Mouse (Mus musculus): ENCODE measurements at regions not wholly inside any gene's neighbourhood (a gene's known extent, or its start where the extent isn't known, plus 50 kb on each side); places are given as distances from the start of the nearest gene placed in this dataset.

GRCm38 (mm10) chr3:140096854-140097540 lies 891.5 kb downstream of the Stpg2 start:
- no peaks in the 10 kb centered on the region for H3K36me3 ChIP-seq (ENCODE audit: control insufficient read depth in 1 of 2, insufficient read depth in 2 of 2, low read length in 2 of 2)
- no peaks in the 10 kb centered on the region for H3K27me3 ChIP-seq (ENCODE audit: control insufficient read depth in 1 of 2, insufficient read depth in 2 of 2, low read length in 2 of 2)
- no peaks in the 10 kb centered on the region for H3K4me1 ChIP-seq (ENCODE audit: control insufficient read depth in 1 of 2, insufficient read depth in 2 of 2, low read length in 2 of 2)
- no peak for DNase-seq (ENCODE audit: low read depth, low spot score)
- H3K27ac ChIP-seq (ENCODE audit: control insufficient read depth, low read depth, low read length) = no peak overlapping the region
- H3K79me2 ChIP-seq (ENCODE audit: control insufficient read depth, insufficient read depth, low read length, poor library complexity) = no peaks in the 10 kb centered on the region
- H3K9ac ChIP-seq (ENCODE audit: control insufficient read depth, low read depth, low read length, poor library complexity, severe bottlenecking) = no peak overlapping the region
- no peaks in the 10 kb centered on the region for H3K9me3 ChIP-seq (replicated peaks; ENCODE audit: insufficient read depth, low read length)
- H3K4me3 ChIP-seq (ENCODE audit: control insufficient read depth in 1 of 2, insufficient read depth in 1 of 2, low read depth in 2 of 2, low read length in 2 of 2) = no peak overlapping the region
- peak; percentile 55; the same call in 1 of the 2 replicates for TF ChIP-seq TCF12 (IDR thresholded peaks at IDR 0.05; ENCODE audit: low read depth, low read length)
- peak in 1 of 2 experiments; percentile 21; a peak in 1 of 4 replicates for TF ChIP-seq EP300 (IDR thresholded peaks at IDR 0.05; ENCODE audit: low read depth in 1 of 2, low read length in 2 of 2)
- TF ChIP-seq GATA1 (IDR thresholded peaks at IDR 0.05; ENCODE audit: low read depth, low read length) = peak; percentile 14; the same call in 1 of the 2 replicates
- TF ChIP-seq NRF1 (IDR thresholded peaks at IDR 0.05; ENCODE audit: insufficient read depth, low read depth, low read length, poor library complexity, severe bottlenecking) = no peak
- TF ChIP-seq MAZ (IDR thresholded peaks at IDR 0.05; ENCODE audit: low read depth, low read length) = no peak

- no peak overlapping the region for H3K27ac ChIP-seq (ENCODE audit: control insufficient read depth, low read depth, low read length)
- no peaks in the 10 kb centered on the region for H3K79me2 ChIP-seq (ENCODE audit: control insufficient read depth, insufficient read depth, low read length, poor library complexity)
- no peaks in the 10 kb centered on the region for H3K4me1 ChIP-seq (ENCODE audit: control insufficient read depth in 1 of 2, insufficient read depth in 2 of 2, low read length in 2 of 2)
- H3K36me3 ChIP-seq (ENCODE audit: control insufficient read depth in 1 of 2, insufficient read depth in 2 of 2, low read length in 2 of 2) = no peaks in the 10 kb centered on the region
- no peak for TF ChIP-seq RAD21 (IDR thresholded peaks at IDR 0.05; ENCODE audit: low read depth, low read length)
- TF ChIP-seq POLR2A (IDR thresholded peaks at IDR 0.05; ENCODE audit: control insufficient read depth in 1 of 2, insufficient read depth in 1 of 2, low read depth in 1 of 2, low read length in 2 of 2, poor library complexity in 1 of 2) = no peak
- no peak for TF ChIP-seq USF1 (IDR thresholded peaks at IDR 0.05; ENCODE audit: low read depth, low read length)
- no peak for TF ChIP-seq EP300 (IDR thresholded peaks at IDR 0.05; ENCODE audit: low read depth in 1 of 2, low read length in 2 of 2)
- no peak overlapping the region for H3K9ac ChIP-seq (ENCODE audit: control insufficient read depth, low read depth, low read length, poor library complexity, severe bottlenecking)
- H3K4me3 ChIP-seq (ENCODE audit: control insufficient read depth in 1 of 2, insufficient read depth in 1 of 2, low read depth in 2 of 2, low read length in 2 of 2) = no peak overlapping the region
- H3K27me3 ChIP-seq (ENCODE audit: control insufficient read depth in 1 of 2, insufficient read depth in 2 of 2, low read length in 2 of 2) = no peaks in the 10 kb centered on the region
- no peak for DNase-seq (ENCODE audit: low read depth, low spot score)
- no peaks in the 10 kb centered on the region for H3K9me3 ChIP-seq (replicated peaks; ENCODE audit: insufficient read depth, low read length)
Observed at GRCm38 (mm10) chr3:140109401-140109800, 903.9 kb downstream of the Stpg2 start.

- Histone ChIP-seq H3K4me3 (ENCODE audit: control insufficient read depth in 1 of 2, insufficient read depth in 1 of 2, low read depth in 2 of 2, low read length in 2 of 2) (no peak overlapping the region), H3K4me1 (ENCODE audit: control insufficient read depth in 1 of 2, insufficient read depth in 2 of 2, low read length in 2 of 2) (no peaks in the 10 kb centered on the region), H3K27ac (ENCODE audit: control insufficient read depth, low read depth, low read length) (no peak overlapping the region), H3K36me3 (ENCODE audit: control insufficient read depth in 1 of 2, insufficient read depth in 2 of 2, low read length in 2 of 2) (no peaks in the 10 kb centered on the region), H3K27me3 (ENCODE audit: control insufficient read depth in 1 of 2, insufficient read depth in 2 of 2, low read length in 2 of 2) (no peaks in the 10 kb centered on the region), H3K9ac (ENCODE audit: control insufficient read depth, low read depth, low read length, poor library complexity, severe bottlenecking) (no peak overlapping the region), H3K79me2 (ENCODE audit: control insufficient read depth, insufficient read depth, low read length, poor library complexity) (no peaks in the 10 kb centered on the region), H3K9me3 (replicated peaks; ENCODE audit: insufficient read depth, low read length) (no peaks in the 10 kb centered on the region)
- TF ChIP-seq ZMIZ1 (IDR thresholded peaks at IDR 0.05; ENCODE audit: low read depth, low read length) (no peak), SMC3 (IDR thresholded peaks at IDR 0.05; ENCODE audit: low read depth, low read length) (no peak), E2F4 (IDR thresholded peaks at IDR 0.05; ENCODE audit: borderline replicate concordance, low read depth, low read length) (no peak), ZC3H11A (IDR thresholded peaks at IDR 0.05; ENCODE audit: low read depth, low read length) (no peak), BHLHE40 (IDR thresholded peaks at IDR 0.05; ENCODE audit: borderline replicate concordance, low read depth, low read length) (no peak)
- no peak for DNase-seq (ENCODE audit: low read depth, low spot score)
Observed at GRCm38 (mm10) chr3:140111414-140112172, 906.1 kb downstream of the Stpg2 start.

Data from MEL (cell line).